Mouse (Mus musculus): ENCODE measurements at regions not wholly inside any gene's neighbourhood (a gene's known extent, or its start where the extent isn't known, plus 50 kb on each side); places are given as distances from the start of the nearest gene placed in this dataset.

GRCm38 (mm10) chr17:83163952-83164560 is 51.0 kb upstream of the Pkdcc start:
- no peak for TF ChIP-seq CTCF (conservative IDR thresholded peaks at IDR 0.05; ENCODE audit: insufficient read depth, insufficient read length, low read depth, low read length)
- TF ChIP-seq POLR2A (IDR thresholded peaks at IDR 0.05; ENCODE audit: low read depth, low read length), result no peak

Data from kidney, adult 2 months (tissue).